16 mouse cellular contexts compared by ENCODE assay signal in the genomic region with DNA sequence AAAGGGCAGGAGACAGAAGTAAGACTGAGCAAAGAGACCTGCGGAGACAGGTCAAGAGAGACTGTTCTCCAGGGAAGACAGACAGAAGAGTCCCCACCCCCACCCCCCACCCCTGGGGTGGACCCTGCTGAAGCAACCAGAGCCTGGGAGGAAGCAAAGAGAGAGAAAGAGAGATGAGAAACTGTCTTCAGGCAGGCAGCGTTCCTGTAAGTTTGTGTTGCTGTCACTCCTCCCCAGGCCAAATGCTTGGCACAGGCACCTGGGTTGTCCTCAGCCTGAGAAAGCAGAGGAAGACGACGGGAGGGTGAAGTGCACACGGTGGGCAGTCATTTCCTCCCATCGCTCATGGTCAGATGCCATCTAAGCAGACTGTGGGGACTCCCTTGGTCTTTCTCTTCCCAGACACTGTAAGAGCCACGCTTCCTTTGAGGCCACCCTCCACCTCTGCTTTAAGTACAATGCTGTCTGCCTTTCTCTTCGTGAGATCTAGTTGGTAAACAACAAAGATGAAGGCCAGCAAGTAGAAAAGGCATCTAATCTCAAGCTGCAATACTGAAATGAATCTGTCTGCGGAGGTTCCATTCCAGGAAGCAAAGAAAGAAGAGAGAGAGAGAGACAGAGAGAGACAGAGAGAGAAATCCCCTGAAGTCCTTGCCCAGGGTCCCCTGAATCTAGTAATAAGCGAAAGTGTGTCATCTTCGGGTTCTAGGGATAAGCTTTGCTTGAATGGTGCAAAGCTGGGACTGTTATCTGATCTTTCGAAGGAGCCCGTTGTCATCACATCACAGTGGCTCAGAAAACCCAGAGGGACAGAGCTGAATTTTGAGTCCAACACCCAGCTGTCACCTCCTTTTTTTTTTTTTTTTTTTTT. TPM values are rescaled to one million over a fixed set of nuclear protein-coding genes. Genes with fewer than 3 reads are reported as not detected.
DNase-seq lines count a peak whose midpoint lies in the region; ATAC-seq and TF ChIP-seq lines count a peak whose summit lies in the region.
"Had no signal": no experiment of that assay in that cellular context is flagged by ENCODE, and none has a peak within 500 bp of the region (broad histone marks: within the 10 kb centered on the region; RNA-seq: fewer than 3 reads in every experiment).

No protein-coding gene starts in this region.

- no peak for ATAC-seq in heart, embryonic 16.5 days (replicated peaks; ENCODE audit: extremely low read depth, insufficient read depth, low FRiP score)
- no peak for ATAC-seq in heart, postnatal 0 days (ENCODE audit: insufficient read depth, low read depth)
- ATAC-seq: forebrain, embryonic 16.5 days had no signal

- H3K27ac ChIP-seq in heart, embryonic 16.5 days (ENCODE audit: low read length): peak overlapping the region; percentile 93
- peak overlapping the region; percentile 90 for H3K27ac ChIP-seq in heart, postnatal 0 days (ENCODE audit: low read depth)
- H3K27ac ChIP-seq in thymus, adult 2 months (ENCODE audit: control insufficient read depth, insufficient read depth, low read length): peak overlapping the region; percentile 98
- no peak overlapping the region; the same call in 1 of the 2 replicates for H3K27ac ChIP-seq in embryonic facial prominence, embryonic 10.5 days (replicated peaks)
- H3K27ac ChIP-seq: embryonic facial prominence, embryonic 15.5 days; liver, embryonic 13.5 days; stomach, embryonic 15.5 days had no signal

- WGBS in heart, embryonic 16.5 days: 33% methylated on average over 13 of the region's 13 CpGs
- 31% methylated on average over 13 of the region's 13 CpGs for WGBS in heart, postnatal 0 days
- 8% methylated on average over 13 of the region's 13 CpGs for WGBS in thymus, adult 2 months
- 73% methylated on average over 13 of the region's 13 CpGs for WGBS in embryonic facial prominence, embryonic 10.5 days
- 44% methylated on average over 13 of the region's 13 CpGs for WGBS in lung, adult 2 months

- H3K36me3 ChIP-seq in heart, embryonic 16.5 days (ENCODE audit: control insufficient read depth, insufficient read depth): no peaks in the 10 kb centered on the region
- no peaks in the 10 kb centered on the region for H3K36me3 ChIP-seq in heart, postnatal 0 days (replicated peaks; ENCODE audit: control insufficient read depth, insufficient read depth, low read length)
- H3K36me3 ChIP-seq in thymus, adult 2 months (ENCODE audit: control insufficient read depth, insufficient read depth, low read length): no peaks in the 10 kb centered on the region
- no peaks in the 10 kb centered on the region for H3K36me3 ChIP-seq in embryonic facial prominence, embryonic 10.5 days (replicated peaks)
- H3K36me3 ChIP-seq: embryonic facial prominence, embryonic 15.5 days; liver, embryonic 13.5 days; stomach, embryonic 15.5 days had no signal

- intact Hi-C loops in left cerebral cortex, postnatal 10 days (cut with DNase I): no loop called here

- TF ChIP-seq EP300 in heart, postnatal 0 days (IDR thresholded peaks at IDR 0.05; ENCODE audit: low read depth): no peak

- H3K4me2 ChIP-seq in heart, embryonic 16.5 days (ENCODE audit: low read depth, low read length): peak overlapping the region; percentile 8
- H3K4me2 ChIP-seq in heart, postnatal 0 days (ENCODE audit: low read depth, low read length): no peak overlapping the region; the same call in 1 of the 2 replicates
- H3K4me2 ChIP-seq: embryonic facial prominence, embryonic 15.5 days; liver, embryonic 13.5 days; stomach, embryonic 15.5 days had no signal

- no peaks in the 10 kb centered on the region for H3K27me3 ChIP-seq in heart, embryonic 16.5 days (ENCODE audit: control insufficient read depth, insufficient read depth, low read length)
- no peaks in the 10 kb centered on the region for H3K27me3 ChIP-seq in heart, postnatal 0 days (ENCODE audit: control insufficient read depth, insufficient read depth, low read length)
- no peaks in the 10 kb centered on the region for H3K27me3 ChIP-seq in thymus, adult 2 months (ENCODE audit: control insufficient read depth, insufficient read depth, low read length)
- H3K27me3 ChIP-seq in embryonic facial prominence, embryonic 10.5 days (replicated peaks; ENCODE audit: low read depth, poor library complexity, severe bottlenecking): no peaks in the 10 kb centered on the region
- H3K27me3 ChIP-seq: embryonic facial prominence, embryonic 15.5 days; liver, embryonic 13.5 days; stomach, embryonic 15.5 days had no signal

- H3K9ac ChIP-seq in heart, embryonic 16.5 days (ENCODE audit: low read length): peak overlapping the region; percentile 53; the same call in 1 of the 2 replicates
- peak overlapping the region; percentile 21; the same call in 1 of the 2 replicates for H3K9ac ChIP-seq in heart, postnatal 0 days (replicated peaks; ENCODE audit: low read depth, low read length)
- H3K9ac ChIP-seq: embryonic facial prominence, embryonic 15.5 days; liver, embryonic 13.5 days; stomach, embryonic 15.5 days had no signal

- no peaks in the 10 kb centered on the region for H3K9me3 ChIP-seq in heart, embryonic 16.5 days (replicated peaks; ENCODE audit: control insufficient read depth, low read length)
- H3K9me3 ChIP-seq in heart, postnatal 0 days (replicated peaks; ENCODE audit: control insufficient read depth, low read length): no peaks in the 10 kb centered on the region
- H3K9me3 ChIP-seq in embryonic facial prominence, embryonic 10.5 days: no peaks in the 10 kb centered on the region
- H3K9me3 ChIP-seq: embryonic facial prominence, embryonic 15.5 days; liver, embryonic 13.5 days; stomach, embryonic 15.5 days had no signal

- no peak for DNase-seq in heart, adult 18-20 months
- peak; percentile 12 for DNase-seq in ES-CJ7 (ENCODE audit: low read depth, low spot score)
- DNase-seq in heart, postnatal 0 days (ENCODE audit: low spot score): no peak
- DNase-seq in thymus, adult 2 months: peak; percentile 52
- DNase-seq in embryonic facial prominence, embryonic 10.5 days (ENCODE audit: low spot score): no peak
- no peak for DNase-seq in left cerebral cortex, postnatal 10 days (ENCODE audit: extremely low spot score in 1 of 2, low spot score in 2 of 2)
- DNase-seq in lung, adult 2 months: no peak
- DNase-seq: cerebellum, adult 11 months; gastrocnemius, postnatal 36 days; kidney, adult 11 months; liver, embryonic 13.5 days; right cerebral cortex, postnatal 25 days had no signal

- TF ChIP-seq CTCF in heart, postnatal 0 days (IDR thresholded peaks at IDR 0.05; ENCODE audit: low read depth): no peak
- TF ChIP-seq CTCF in thymus, adult 2 months (IDR thresholded peaks at IDR 0.05; ENCODE audit: borderline replicate concordance, control insufficient read depth, extremely low read depth, insufficient read depth, low read length, poor library complexity): no peak
- no peak for TF ChIP-seq CTCF in lung, adult 2 months (IDR thresholded peaks at IDR 0.05; ENCODE audit: insufficient read depth, low read length)

- TF ChIP-seq POLR2A in thymus, adult 2 months (IDR thresholded peaks at IDR 0.05; ENCODE audit: control insufficient read depth, extremely low read depth, insufficient read depth, low read length, poor library complexity): 0 out of 2 replicates have a peak, but pooled peaks have one; percentile 16
- no peak for TF ChIP-seq POLR2A in lung, adult 2 months (IDR thresholded peaks at IDR 0.05; ENCODE audit: borderline replicate concordance, extremely low read depth, low read depth, low read length)

- H3K4me3 ChIP-seq in heart, embryonic 16.5 days (ENCODE audit: low read length): no peak overlapping the region
- no peak overlapping the region for H3K4me3 ChIP-seq in heart, postnatal 0 days (ENCODE audit: low read depth, low read length)
- peak overlapping the region; percentile 26 for H3K4me3 ChIP-seq in thymus, adult 2 months (ENCODE audit: control insufficient read depth, insufficient read depth, low read length)
- H3K4me3 ChIP-seq in embryonic facial prominence, embryonic 10.5 days: no peak overlapping the region
- H3K4me3 ChIP-seq in lung, adult 2 months (replicated peaks; ENCODE audit: extremely low read depth, low read depth, low read length): no peak overlapping the region
- H3K4me3 ChIP-seq: embryonic facial prominence, embryonic 15.5 days; liver, embryonic 13.5 days; stomach, embryonic 15.5 days had no signal

- H3K4me1 ChIP-seq in heart, embryonic 16.5 days (ENCODE audit: control insufficient read depth, insufficient read depth, low read length): peaks cover 28% of the 10 kb centered on the region
- H3K4me1 ChIP-seq in heart, postnatal 0 days (ENCODE audit: control insufficient read depth, insufficient read depth): peaks cover 18% of the 10 kb centered on the region; the same call in 1 of the 2 replicates
- H3K4me1 ChIP-seq in thymus, adult 2 months (replicated peaks; ENCODE audit: control insufficient read depth, insufficient read depth, low read length): peaks cover 43% of the 10 kb centered on the region
- peaks cover 21% of the 10 kb centered on the region for H3K4me1 ChIP-seq in embryonic facial prominence, embryonic 10.5 days
- H3K4me1 ChIP-seq in lung, adult 2 months (ENCODE audit: control insufficient read depth, insufficient read depth, low read length): peaks cover 4% of the 10 kb centered on the region
- H3K4me1 ChIP-seq: embryonic facial prominence, embryonic 15.5 days; stomach, embryonic 15.5 days had no signal

RNA-seq across cellular contexts. Expression of a gene that starts 37.4 kb away (rescaled TPM):
- polyA plus RNA-seq in heart, embryonic 16.5 days (2015; fragmentation: Nextera tagmentation; extraction: Ambion mirVana): 43.0 and 45.1 TPM in 2 replicates
- total RNA-seq in heart, adult 18-20 months (2021): 100 to 1,000 TPM; 212 to 240 TPM
- total RNA-seq in heart, postnatal 0 days (2014; rRNA removed; ENCODE audit: low replicate concordance): 79.0 and 98.0 TPM in 2 replicates
- 29.9 and 30.0 TPM in 2 replicates for polyA plus RNA-seq in heart, postnatal 0 days (2015; fragmentation: Nextera tagmentation; extraction: Ambion mirVana)
- polyA plus RNA-seq in thymus, adult 2 months (2012; rRNA removed): 38.1 and 45.8 TPM in 2 replicates
- polyA plus RNA-seq in embryonic facial prominence, embryonic 10.5 days (2016; fragmentation: Nextera tagmentation; extraction: Ambion mirVana): 23.6 and 24.2 TPM in 2 replicates
- 10 to 100 TPM; 76.1 to 84.1 TPM for total RNA-seq in left cerebral cortex, postnatal 10 days (2021)
- 45.4 and 60.5 TPM in 2 replicates for polyA plus RNA-seq in lung, adult 2 months (2012; rRNA removed)

Comparison
In these comparisons a context has a peak if more than half of its experiments do, and no peak if none do; other contexts are left out.
1. DNase-seq: peak in ES-CJ7 (single experiment) and thymus, adult 2 months (single experiment); none in heart, adult 18-20 months (0 of 2), heart, postnatal 0 days (single experiment), embryonic facial prominence, embryonic 10.5 days (single experiment), left cerebral cortex, postnatal 10 days (0 of 2) and lung, adult 2 months (single experiment).